Mouse (Mus musculus) CD8-positive naive resting alpha-beta T cell, adult 2 months (primary cell): ENCODE measurements around the gene Ints7.

Experiments
- DNase-seq, 2 experiments: peaks; one replicate each; pipeline ENCODE4 v3.0.0; 2022; ENCODE audit warnings: low read depth in 2 of 2, low spot score in 2 of 2

The Ints7 gene

DNA sequence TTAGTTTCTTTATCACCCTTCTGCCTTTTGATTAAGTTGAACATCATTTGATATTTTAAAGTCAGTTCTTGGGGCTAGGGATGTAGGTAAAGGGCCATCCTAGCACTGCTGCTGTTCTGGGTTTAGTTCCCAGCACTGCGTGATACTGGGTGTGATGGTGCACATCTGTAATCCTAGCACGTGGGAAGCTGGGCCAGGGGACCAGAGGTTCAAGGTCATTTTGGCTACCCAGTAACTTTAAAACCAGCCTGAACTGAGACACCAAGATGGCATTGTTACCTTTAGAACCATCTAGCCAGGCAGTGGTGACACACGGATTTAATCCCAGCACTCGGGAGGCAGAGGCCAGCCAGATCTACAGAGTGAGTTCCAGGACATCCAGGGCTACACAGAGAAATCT lies 8.4 kb downstream of the Ints7 start:
- DNase-seq = no peak

DNA sequence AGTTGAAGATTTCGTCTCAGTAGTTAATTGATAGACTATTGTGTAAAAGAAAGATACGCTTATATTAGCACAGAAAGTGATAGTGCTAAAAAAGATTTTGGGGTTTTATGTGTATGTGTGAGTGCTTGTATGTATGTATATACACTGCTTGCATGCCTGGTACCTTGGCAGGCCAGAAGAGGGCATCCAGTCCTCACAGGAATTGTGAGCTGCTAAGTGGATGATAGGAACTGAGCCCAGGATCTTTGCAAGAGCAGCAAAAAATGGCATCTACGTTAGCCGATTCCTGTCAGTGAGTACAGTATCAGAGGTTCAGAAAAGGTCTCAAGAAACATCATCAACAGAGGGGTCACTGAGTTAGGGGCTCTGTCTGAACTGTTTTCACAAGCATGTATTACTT lies 9.0 kb downstream of the Ints7 start:
- no peak for DNase-seq

DNA sequence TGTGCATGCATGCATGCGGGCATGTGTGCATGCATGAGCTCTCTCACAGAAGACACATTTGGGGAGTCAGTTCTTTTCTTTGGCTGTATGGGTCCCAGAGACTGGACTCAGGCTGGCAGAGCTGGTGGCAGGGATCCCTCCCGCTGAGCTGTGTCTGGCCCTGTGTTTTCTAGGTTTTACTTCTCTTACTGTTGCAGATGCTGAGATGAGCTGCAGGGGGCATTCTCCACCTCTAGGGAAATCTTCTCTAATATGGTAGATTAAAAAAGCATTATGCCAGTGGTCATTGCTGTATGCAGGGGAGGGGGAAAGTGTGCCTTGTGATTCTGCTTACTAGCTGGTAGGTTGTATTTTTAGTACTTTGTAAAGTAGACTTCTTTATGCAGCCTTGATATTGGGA lies 10.3 kb downstream of the Ints7 start:
- no peak for DNase-seq

DNA sequence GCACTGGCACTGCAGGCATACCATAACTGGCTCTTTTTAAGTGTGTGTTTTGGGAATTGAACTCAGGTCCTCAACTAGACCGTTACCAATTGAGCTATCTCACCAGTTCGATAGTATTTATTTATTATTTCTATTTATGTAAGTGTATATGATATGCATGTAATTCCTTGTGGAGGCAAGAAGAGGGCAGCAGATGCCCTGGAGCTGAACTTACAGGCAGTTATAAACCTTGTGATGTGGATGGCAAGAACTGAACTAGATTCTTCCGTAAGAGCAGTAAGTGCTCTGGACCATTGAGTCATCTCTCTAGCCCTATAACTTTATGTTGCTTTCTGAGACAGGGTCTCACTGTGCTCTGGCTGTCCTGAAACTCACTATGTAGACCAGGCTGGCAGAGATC lies 11.6 kb downstream of the Ints7 start:
- DNase-seq = no peak

- DNase-seq = no peak
Observed at GRCm38 (mm10) chr1:191588749-191589148, 13.3 kb downstream of the Ints7 start.

DNA sequence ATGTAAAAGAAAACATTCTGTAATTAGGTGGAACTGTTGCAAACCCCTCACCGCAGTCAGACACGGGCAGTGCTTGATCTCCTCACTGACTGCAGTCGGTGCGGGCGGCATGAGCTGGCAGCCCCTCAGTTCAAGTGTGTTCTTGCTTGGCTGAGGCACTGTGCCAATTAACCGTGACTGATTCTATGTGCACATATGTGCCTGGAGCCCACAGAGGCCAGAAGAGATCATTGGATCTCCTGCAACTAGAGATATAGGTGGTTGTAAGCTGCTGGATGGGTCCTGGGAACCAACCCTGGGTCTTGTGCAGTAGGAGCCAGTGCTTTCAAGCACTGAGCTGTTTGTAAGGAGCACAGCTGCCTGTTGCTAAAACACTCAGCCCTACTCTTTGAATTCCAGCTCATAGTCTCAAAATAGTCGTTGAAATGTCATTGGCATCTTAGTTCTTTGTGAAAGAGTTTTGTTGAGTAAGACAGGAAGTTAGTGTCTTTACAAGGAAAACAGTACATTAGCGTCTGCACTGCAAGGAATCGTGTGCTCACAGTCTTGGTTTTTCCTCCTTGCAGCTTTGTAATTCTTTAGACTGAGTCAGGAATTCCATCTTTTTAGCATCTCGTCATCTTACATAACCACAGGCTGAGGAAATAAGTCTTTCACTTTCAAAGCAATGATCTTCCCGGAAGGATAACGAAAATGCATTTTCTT lies 16.7 kb downstream of the Ints7 start:
- no peak for DNase-seq

DNA sequence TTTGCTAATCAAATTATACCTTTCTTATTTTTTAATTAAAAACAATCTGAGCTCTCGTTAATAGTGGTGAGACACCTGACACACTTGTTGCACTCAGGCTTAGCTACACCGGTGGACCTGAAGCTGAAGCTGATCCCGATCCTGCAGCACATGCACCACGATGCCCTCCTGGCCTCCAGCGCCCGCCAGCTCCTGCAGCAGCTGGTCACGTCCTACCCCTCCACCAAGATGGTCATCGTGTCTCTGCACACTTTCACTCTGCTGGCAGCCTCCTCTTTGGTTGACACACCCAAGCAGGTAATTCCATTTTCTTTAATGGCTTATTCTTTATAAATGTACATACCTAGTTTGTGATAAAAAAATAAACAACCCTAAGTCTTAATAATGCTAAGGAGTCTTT lies 20.6 kb downstream of the Ints7 start:
- DNase-seq = no peak

GRCm38 (mm10) chr1:191599210-191599609 lies 23.8 kb downstream of the Ints7 start:
- peak; percentile 43 to 63 for DNase-seq

DNA sequence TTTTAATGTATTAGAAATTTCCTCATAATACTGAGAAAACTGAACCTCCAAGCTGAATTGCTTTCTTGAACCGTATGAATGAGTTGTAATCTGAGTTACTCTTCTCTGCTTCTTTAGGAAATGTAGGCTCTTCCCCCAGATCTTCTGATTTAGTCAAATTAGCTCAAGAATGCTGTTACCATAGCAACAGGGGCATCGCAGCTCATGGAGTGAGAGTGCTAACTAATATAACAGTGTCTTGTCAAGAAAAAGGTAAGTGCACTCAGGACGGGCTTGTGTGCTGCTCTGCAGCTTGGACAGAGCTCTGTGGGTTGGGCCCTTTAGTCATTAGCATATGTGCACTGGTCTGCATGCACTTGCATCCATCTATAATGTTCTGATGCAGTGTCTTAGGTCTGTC lies 29.3 kb downstream of the Ints7 start:
- DNase-seq = no peak

DNA sequence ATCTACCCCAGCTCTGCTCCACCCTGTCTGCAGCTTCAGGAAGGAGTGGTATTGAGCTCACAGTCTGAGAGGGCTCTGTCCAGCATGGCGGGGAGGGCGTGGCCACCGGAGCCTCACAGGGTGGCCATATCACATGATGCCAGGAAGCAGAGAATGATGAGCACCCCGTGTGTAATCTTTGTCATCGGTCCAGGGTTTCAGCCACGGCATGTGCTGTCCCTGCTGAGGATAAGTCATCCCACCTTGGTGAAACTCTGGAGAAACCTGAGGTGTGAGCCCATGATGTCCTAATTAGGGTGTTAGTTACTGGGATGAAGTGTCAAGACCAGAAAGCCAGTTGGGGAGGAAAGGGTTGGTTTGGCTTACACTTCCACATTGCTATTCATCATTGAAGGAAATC lies 33.6 kb downstream of the Ints7 start:
- DNase-seq = no peak

- DNase-seq = no peak
Observed at GRCm38 (mm10) chr1:191609578-191609977, 34.1 kb downstream of the Ints7 start.

- no peak for DNase-seq
Observed at GRCm38 (mm10) chr1:191610357-191610756, 34.9 kb downstream of the Ints7 start.

DNA sequence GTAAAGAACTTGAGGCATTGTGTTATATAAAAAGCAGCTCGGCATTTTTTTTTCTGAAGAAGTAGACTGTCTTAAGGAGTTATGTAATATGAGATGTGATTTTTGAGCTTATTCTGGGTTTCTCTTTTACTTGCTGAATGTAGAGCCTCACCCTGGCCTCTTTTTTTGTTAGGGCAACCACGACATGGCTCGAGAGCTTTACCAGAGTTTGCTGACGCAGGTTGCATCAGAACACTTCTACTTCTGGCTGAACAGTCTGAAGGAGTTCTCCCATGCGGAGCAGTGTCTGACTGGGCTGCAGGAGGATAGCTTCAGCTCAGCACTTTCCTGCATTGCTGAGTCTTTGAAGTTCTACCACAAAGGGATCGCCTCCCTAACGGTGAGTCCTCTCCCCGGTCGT lies 36.2 kb downstream of the Ints7 start:
- no peak for DNase-seq

DNA sequence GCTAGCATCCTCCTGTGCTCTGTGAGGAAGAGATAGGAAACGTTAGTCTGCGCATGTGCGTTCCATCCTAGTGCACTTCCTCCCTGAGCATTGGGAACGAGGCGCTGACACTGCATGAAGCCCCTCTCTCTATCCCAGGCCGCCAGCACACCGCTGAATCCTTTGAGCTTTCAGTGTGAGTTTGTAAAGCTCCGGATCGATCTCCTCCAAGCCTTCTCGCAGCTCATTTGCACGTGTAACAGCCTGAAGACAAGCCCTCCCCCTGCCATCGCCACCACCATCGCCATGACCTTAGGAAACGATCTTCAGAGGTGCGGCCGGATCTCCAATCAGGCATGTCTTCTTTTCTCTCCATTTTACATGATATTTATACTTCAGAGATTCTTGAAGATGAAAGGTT lies 37.4 kb downstream of the Ints7 start:
- DNase-seq = no peak

GRCm38 (mm10) chr1:191616245-191616644 lies 40.8 kb downstream of the Ints7 start:
- no peak for DNase-seq

GRCm38 (mm10) chr1:191617589-191617988 lies 42.2 kb downstream of the Ints7 start:
- DNase-seq = no peak

DNA sequence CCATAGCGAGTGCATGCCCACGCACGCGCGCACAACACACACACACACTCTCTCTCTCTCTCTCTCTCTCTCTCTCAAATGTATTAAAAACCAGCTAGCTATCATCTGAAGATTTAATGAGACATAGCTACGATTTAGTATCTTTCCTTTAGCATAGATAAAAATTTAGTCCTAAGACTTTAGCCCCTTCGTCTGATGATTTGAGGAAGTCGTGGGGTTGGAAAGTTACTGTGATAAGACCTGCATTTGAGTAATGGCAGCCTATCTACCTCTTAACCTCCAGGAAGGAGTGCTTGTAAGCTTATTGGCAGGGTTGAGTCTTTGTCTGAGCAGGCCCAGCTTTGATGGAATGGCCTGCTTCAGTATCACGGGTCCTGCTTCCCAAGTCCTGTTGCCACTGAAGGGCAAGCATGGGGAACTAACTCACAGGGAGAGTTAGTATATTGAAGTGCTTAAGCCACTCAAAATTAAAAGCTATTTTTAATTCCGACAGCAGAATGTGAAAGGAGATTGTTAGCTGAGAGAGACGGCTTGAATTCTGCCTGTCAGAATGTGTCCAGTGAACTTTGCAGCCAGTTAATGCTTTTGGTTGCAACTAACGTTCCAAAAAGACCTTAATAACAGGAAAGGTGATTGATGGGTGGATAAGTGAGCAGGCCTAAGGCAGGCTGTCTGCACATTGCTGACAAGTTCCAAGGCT lies 42.8 kb downstream of the Ints7 start:
- DNase-seq = no peak

DNA sequence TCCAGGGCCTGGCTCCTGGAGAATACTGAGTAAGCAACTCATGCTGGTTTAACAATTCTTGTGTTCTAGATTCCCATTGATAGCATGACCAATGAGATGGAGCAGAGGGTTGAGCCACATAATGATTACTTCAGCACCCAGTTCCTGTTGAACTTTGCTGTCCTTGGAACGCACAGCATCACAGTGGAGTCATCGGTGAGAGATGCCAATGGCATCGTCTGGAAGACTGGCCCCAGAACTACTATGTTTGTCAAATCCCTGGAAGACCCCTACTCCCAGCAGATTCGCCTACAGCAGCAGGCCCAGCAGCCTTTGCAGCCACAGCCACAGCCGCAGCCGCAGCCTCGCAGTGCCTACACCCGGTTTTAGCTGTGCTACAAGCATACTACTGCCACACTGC lies 45.7 kb downstream of the Ints7 start:
- no peak for DNase-seq

GRCm38 (mm10) chr1:191622801-191623200 lies 47.4 kb downstream of the Ints7 start:
- DNase-seq = no peak

GRCm38 (mm10) chr1:191624492-191624891 lies 49.1 kb downstream of the Ints7 start:
- DNase-seq = no peak

DNA sequence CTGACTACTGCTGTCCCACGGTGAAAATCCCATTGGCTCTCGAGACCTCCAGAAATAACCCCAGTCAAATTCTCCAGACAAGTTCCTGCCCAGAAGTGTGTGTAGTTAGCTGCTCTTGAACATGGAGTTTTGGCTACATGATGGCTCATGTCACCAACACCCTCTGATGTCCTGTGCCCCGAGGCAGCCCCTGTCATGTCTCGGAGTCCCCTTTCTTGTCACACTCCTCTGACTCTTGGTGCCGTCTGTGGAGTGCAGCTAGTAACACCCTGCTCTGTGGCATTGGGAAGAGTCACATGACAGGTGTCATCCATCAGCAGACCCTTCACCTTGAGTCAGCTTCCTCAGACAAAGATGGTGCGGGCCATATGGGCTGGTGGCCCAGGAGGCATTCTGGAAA lies 49.6 kb downstream of the Ints7 start:
- no peak for DNase-seq

- no peak for DNase-seq
Observed at GRCm38 (mm10) chr1:191625620-191626019, 50.2 kb downstream of the Ints7 start.
